Mouse (Mus musculus): ENCODE data around the gene Mrps7. TPM values are rescaled to one million over a fixed set of nuclear protein-coding genes. Genes with fewer than 3 reads are reported as not detected.

The Mrps7 gene
- polyA plus RNA-seq, 1 experiment from 2014 or later, result 101 TPM

DNA sequence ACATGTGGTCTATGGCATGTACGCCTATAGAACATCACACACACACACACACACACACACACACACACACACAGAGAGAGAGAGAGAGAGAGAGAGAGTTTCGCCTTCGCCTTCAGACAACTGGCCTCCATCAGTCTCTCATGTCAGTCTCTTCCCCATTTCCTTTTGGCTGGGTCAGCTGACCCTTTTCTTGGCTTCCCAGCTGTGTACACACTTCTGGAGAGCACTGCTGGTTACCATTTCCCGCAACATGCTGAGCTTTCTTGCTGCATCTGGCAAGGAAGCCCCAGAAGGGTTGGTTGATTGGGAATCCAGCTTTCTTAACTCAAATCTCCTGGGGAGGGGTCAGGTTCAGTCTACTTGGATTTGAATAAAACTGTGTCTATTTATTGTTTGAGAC lies 30.4 kb downstream of the Mrps7 start:
- H3K4me1 ChIP-seq (ENCODE audit: insufficient read depth, low read length), result no peaks in the 10 kb centered on the region
- no peaks in the 10 kb centered on the region for H3K36me3 ChIP-seq (ENCODE audit: insufficient read depth, low read length)
- H3K9ac ChIP-seq (replicated peaks; ENCODE audit: low read length), result no peak overlapping the region
- H3K27me3 ChIP-seq (ENCODE audit: insufficient read depth, low read length), result no peaks in the 10 kb centered on the region
- H3K27ac ChIP-seq (ENCODE audit: low read length), result no peak overlapping the region
- WGBS, result 58% methylated on average over 4 of the region's 4 CpGs
- ATAC-seq (ENCODE audit: low FRiP score, low TSS enrichment), result no peak
- H3K4me2 ChIP-seq (replicated peaks; ENCODE audit: low read depth, low read length), result no peak overlapping the region
- H3K4me3 ChIP-seq (ENCODE audit: low read length), result no peak overlapping the region
- H3K9me3 ChIP-seq (ENCODE audit: low read length), result no peaks in the 10 kb centered on the region

GRCm38 (mm10) chr11:115635041-115635440 lies 31.3 kb downstream of the Mrps7 start:
- 0 out of 2 replicates have a peak, but pooled peaks cover 3% of the 10 kb centered on the region for H3K4me1 ChIP-seq (ENCODE audit: insufficient read depth, low read length)
- no peak overlapping the region for H3K4me2 ChIP-seq (replicated peaks; ENCODE audit: low read depth, low read length)
- no peaks in the 10 kb centered on the region for H3K27me3 ChIP-seq (ENCODE audit: insufficient read depth, low read length)
- no peak overlapping the region for H3K4me3 ChIP-seq (ENCODE audit: low read length)
- H3K36me3 ChIP-seq (ENCODE audit: insufficient read depth, low read length), result no peaks in the 10 kb centered on the region
- ATAC-seq (ENCODE audit: low FRiP score, low TSS enrichment), result no peak
- 83% methylated on average over 8 of the region's 8 CpGs for WGBS
- H3K27ac ChIP-seq (ENCODE audit: low read length), result no peak overlapping the region
- H3K9me3 ChIP-seq (ENCODE audit: low read length), result no peaks in the 10 kb centered on the region
- H3K9ac ChIP-seq (replicated peaks; ENCODE audit: low read length), result no peak overlapping the region

DNA sequence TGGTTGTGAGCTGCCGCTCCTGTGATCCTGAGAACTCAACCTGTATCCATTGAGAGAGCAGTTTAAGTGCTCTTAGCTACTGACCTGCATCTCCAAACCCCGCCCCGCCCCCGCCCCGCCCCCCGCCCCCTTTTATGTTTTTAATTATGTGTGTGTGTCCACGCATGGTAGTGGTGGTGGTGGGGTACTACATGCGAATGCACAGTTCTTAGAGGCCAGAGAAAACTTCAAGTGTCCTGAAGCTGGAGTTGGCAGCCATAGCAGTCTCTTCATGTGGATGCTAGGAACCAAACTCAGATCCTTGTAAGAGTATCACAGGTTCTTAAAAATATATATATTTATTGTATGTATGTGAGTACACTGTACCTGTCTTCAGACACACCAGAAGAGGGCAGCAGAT lies 31.8 kb downstream of the Mrps7 start:
- Histone ChIP-seq H3K4me2 (replicated peaks; ENCODE audit: low read depth, low read length) (no peak overlapping the region), H3K9ac (replicated peaks; ENCODE audit: low read length) (no peak overlapping the region), H3K36me3 (ENCODE audit: insufficient read depth, low read length) (no peaks in the 10 kb centered on the region), H3K9me3 (ENCODE audit: low read length) (no peaks in the 10 kb centered on the region), H3K4me3 (ENCODE audit: low read length) (no peak overlapping the region), H3K4me1 (ENCODE audit: insufficient read depth, low read length) (0 out of 2 replicates have a peak, but pooled peaks cover 3% of the 10 kb centered on the region), H3K27me3 (ENCODE audit: insufficient read depth, low read length) (no peaks in the 10 kb centered on the region), H3K27ac (ENCODE audit: low read length) (no peak overlapping the region)
- 66% methylated on average over 8 of the region's 8 CpGs for WGBS
- no peak for ATAC-seq (ENCODE audit: low FRiP score, low TSS enrichment)

DNA sequence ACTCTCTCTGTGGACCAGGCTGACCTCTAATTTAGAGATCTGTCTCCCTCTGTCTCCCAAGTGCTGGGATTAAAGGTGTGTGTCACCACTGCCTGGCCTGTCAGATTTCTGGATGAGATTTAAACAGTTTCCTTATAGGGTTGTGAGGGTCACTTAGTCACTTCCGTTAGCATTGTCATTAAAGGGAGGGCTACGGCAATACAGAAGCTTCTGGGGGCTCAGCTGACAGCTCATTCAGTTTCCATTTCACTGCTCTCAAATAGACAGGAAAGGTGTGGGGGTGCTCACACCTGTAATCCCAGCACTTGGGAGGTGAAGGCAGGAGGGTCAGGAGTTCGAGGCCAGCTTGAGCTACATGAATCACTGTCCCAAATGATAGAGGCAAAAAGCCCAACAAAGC lies 33.2 kb downstream of the Mrps7 start:
- WGBS, result 51% methylated on average over 3 of the region's 3 CpGs
- Histone ChIP-seq H3K36me3 (ENCODE audit: insufficient read depth, low read length) (no peaks in the 10 kb centered on the region), H3K9ac (replicated peaks; ENCODE audit: low read length) (no peak overlapping the region), H3K4me1 (ENCODE audit: insufficient read depth, low read length) (0 out of 2 replicates have a peak, but pooled peaks cover 3% of the 10 kb centered on the region), H3K4me2 (replicated peaks; ENCODE audit: low read depth, low read length) (no peak overlapping the region), H3K4me3 (ENCODE audit: low read length) (no peak overlapping the region), H3K27me3 (ENCODE audit: insufficient read depth, low read length) (no peaks in the 10 kb centered on the region), H3K9me3 (ENCODE audit: low read length) (no peaks in the 10 kb centered on the region), H3K27ac (ENCODE audit: low read length) (no peak overlapping the region)
- no peak for ATAC-seq (ENCODE audit: low FRiP score, low TSS enrichment)

DNA sequence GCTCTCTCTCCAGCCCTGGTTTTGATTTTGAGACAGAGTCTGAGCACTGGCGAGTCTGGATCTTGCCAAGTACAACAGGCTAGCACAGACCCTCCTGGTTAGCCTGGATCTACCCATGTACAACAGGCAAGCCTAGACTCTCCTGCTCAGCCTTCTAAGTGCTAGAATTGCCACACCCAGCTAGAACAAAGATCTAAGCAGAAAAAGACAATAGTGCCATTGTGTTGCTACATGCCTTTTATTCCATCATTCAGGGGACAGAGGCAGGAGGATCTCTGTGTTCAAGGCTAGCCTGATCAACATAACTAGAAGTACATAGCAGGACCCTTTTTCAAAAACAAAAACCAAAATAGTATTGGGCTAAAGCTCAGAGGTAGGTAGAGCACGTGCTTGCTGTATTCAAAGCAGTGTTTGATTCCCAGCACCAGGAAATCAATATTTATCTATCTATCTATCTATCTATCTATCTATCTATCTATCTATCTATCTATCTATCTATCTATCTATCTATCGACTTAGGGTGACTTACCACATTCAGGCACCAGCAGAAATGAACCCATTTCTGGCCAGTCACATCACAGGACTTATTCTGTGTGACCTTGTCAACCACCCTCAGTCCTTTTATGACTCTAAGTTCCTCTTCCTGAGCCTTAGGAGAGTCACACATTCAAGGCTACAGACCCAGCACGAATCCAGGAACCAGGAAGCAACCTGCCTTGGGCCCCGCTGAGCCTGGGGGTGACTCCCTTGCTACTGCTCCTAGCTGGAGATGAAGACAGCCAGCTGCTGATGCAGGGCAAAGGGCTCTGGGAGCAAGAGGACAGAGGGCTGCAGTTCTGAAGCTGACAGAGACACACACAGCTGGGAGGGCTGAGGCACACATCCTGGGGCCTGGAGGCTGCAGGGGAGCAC lies 35.0 kb downstream of the Mrps7 start:
- Histone ChIP-seq H3K9ac (replicated peaks; ENCODE audit: low read length) (no peak overlapping the region), H3K27ac (ENCODE audit: low read length) (no peak overlapping the region), H3K4me1 (ENCODE audit: insufficient read depth, low read length) (0 out of 2 replicates have a peak, but pooled peaks cover 3% of the 10 kb centered on the region), H3K36me3 (ENCODE audit: insufficient read depth, low read length) (no peaks in the 10 kb centered on the region), H3K4me2 (replicated peaks; ENCODE audit: low read depth, low read length) (no peak overlapping the region), H3K9me3 (ENCODE audit: low read length) (no peaks in the 10 kb centered on the region), H3K4me3 (ENCODE audit: low read length) (no peak overlapping the region), H3K27me3 (ENCODE audit: insufficient read depth, low read length) (no peaks in the 10 kb centered on the region)
- peak; percentile 37; the same call in 1 of the 2 replicates for ATAC-seq (ENCODE audit: low FRiP score, low TSS enrichment)
- 59% methylated on average over 5 of the region's 5 CpGs for WGBS

DNA sequence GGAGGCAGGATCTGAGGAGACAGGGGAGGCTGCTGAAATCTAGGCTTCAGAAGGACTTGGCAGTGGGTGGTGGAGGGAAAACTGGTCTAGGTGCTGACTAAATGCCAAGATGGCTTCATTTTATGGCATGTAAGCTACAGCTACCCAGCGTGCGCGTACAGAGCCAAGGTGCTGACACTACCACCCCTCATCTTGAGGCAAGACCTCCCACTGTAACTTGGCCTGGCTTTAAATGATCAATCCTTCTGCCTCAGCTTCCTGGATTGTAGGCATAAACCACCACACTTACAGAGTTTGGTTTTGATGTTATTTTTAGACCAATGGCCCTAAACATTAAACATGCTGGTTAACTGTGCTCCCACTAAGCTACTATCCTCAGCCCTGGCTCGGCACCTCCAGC lies 35.8 kb downstream of the Mrps7 start:
- 0 out of 2 replicates have a peak, but pooled peaks cover 4% of the 10 kb centered on the region for H3K36me3 ChIP-seq (ENCODE audit: insufficient read depth, low read length)
- no peak overlapping the region for H3K4me3 ChIP-seq (ENCODE audit: low read length)
- no peaks in the 10 kb centered on the region for H3K9me3 ChIP-seq (ENCODE audit: low read length)
- WGBS, result 66% methylated on average over 4 of the region's 4 CpGs
- H3K27me3 ChIP-seq (ENCODE audit: insufficient read depth, low read length), result no peaks in the 10 kb centered on the region
- H3K9ac ChIP-seq (replicated peaks; ENCODE audit: low read length), result no peak overlapping the region
- peak; percentile 2; the same call in 1 of the 2 replicates for ATAC-seq (ENCODE audit: low FRiP score, low TSS enrichment)
- H3K4me1 ChIP-seq (ENCODE audit: insufficient read depth, low read length), result 0 out of 2 replicates have a peak, but pooled peaks cover 3% of the 10 kb centered on the region
- no peak overlapping the region for H3K4me2 ChIP-seq (replicated peaks; ENCODE audit: low read depth, low read length)
- H3K27ac ChIP-seq (ENCODE audit: low read length), result no peak overlapping the region

DNA sequence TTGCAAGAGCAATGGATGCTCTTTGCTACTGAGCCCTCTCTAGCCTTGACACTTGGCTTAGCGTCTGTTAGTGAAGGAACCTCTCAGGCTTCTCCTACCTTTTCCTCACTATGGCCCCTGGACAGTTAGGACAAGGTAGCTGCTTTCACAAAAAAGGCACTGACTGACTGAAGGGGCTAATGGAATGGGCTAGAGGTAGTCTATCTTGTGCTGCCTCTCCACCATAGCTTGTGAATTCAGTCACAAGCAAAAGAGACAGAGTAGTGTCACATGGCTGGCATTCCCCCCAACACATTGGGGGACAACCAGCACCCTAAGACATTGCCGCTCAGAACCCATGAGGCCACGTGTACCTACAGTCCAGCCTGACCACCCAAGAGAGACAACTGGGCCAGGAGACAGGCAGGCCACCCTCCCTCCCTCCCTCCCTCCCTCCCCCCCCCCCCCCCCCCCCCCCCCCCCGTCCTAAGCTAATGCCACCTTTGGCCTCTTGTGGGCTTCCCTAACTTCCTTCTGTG lies 36.6 kb downstream of the Mrps7 start:
- H3K4me1 ChIP-seq (ENCODE audit: insufficient read depth, low read length), result 0 out of 2 replicates have a peak, but pooled peaks cover 3% of the 10 kb centered on the region
- H3K9me3 ChIP-seq (ENCODE audit: low read length), result no peaks in the 10 kb centered on the region
- H3K4me3 ChIP-seq (ENCODE audit: low read length), result no peak overlapping the region
- H3K27ac ChIP-seq (ENCODE audit: low read length), result no peak overlapping the region
- H3K27me3 ChIP-seq (ENCODE audit: insufficient read depth, low read length), result no peaks in the 10 kb centered on the region
- no peak overlapping the region for H3K9ac ChIP-seq (replicated peaks; ENCODE audit: low read length)
- 0 out of 2 replicates have a peak, but pooled peaks cover 7% of the 10 kb centered on the region for H3K36me3 ChIP-seq (ENCODE audit: insufficient read depth, low read length)
- whole genome bisulfite sequencing, result 86% methylated on average over 3 of the region's 4 CpGs
- no peak overlapping the region for H3K4me2 ChIP-seq (replicated peaks; ENCODE audit: low read depth, low read length)
- ATAC-seq (ENCODE audit: low FRiP score, low TSS enrichment), result no peak

DNA sequence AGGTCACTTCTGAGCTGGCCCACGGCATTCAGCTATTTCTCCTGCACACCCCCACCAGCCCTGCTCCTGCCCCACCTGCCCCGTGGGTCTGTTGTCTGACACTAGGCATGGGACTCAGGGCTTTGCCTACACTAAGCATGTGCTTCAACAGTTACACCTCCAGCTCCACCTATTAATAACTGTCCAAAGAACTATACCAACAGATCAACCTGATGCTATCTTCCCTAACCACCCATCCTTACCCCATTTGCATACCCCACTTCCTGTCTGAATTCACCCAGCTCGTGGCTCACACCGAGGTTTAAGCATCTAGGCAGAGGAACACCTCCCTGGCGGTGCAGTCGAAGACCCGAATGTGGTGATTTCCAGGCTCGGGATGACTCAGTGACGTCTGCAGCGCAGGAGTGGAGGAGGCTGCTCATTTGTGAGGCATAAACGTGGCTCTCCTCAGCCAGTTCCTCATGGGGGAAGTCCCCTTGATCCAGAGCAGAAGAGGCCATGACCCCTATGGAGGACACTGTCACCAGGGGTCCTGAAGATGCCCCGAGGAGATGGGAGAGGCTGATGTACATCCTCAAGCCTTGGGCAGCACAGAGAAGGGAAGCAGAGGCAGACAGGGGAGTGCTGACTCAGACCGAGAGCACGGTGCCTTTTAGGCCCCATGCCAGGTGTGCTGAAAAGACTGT lies 37.4 kb downstream of the Mrps7 start:
- Histone ChIP-seq H3K4me3 (ENCODE audit: low read length) (no peak overlapping the region), H3K27me3 (ENCODE audit: insufficient read depth, low read length) (no peaks in the 10 kb centered on the region), H3K9me3 (ENCODE audit: low read length) (no peaks in the 10 kb centered on the region), H3K36me3 (ENCODE audit: insufficient read depth, low read length) (0 out of 2 replicates have a peak, but pooled peaks cover 7% of the 10 kb centered on the region), H3K4me1 (ENCODE audit: insufficient read depth, low read length) (0 out of 2 replicates have a peak, but pooled peaks cover 3% of the 10 kb centered on the region), H3K9ac (replicated peaks; ENCODE audit: low read length) (no peak overlapping the region), H3K27ac (ENCODE audit: low read length) (no peak overlapping the region), H3K4me2 (replicated peaks; ENCODE audit: low read depth, low read length) (no peak overlapping the region)
- ATAC-seq (ENCODE audit: low FRiP score, low TSS enrichment), result no peak; the same call in 1 of the 2 replicates
- WGBS, result 47% methylated on average over 14 of the region's 14 CpGs

DNA sequence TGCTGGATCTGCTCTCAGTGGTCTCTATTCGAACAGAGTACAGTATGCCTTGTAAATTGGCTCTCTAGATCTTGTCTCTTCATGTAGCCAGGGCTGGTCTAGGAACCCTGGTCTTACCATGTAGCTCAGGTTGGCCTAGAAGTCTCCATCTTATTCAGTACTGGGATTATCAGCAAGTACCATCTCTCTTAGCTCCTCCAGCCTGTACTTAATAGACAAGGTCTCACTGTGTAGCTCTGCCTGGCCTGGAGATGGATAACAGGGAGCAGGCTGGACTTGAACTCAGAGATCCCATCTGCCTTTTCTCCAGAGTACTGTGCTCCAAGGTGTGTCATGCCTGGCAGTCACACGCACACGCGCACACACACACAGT lies 37.9 kb downstream of the Mrps7 start:
- no peak overlapping the region for H3K9ac ChIP-seq (replicated peaks; ENCODE audit: low read length)
- peaks cover 9% of the 10 kb centered on the region; the same call in 1 of the 2 replicates for H3K36me3 ChIP-seq (ENCODE audit: insufficient read depth, low read length)
- no peak for ATAC-seq (ENCODE audit: low FRiP score, low TSS enrichment)
- 85% methylated on average over 4 of the region's 4 CpGs for WGBS
- H3K4me1 ChIP-seq (ENCODE audit: insufficient read depth, low read length), result 0 out of 2 replicates have a peak, but pooled peaks cover 3% of the 10 kb centered on the region
- H3K27ac ChIP-seq (ENCODE audit: low read length), result no peak overlapping the region
- H3K4me2 ChIP-seq (replicated peaks; ENCODE audit: low read depth, low read length), result no peak overlapping the region
- H3K4me3 ChIP-seq (ENCODE audit: low read length), result no peak overlapping the region
- H3K9me3 ChIP-seq (ENCODE audit: low read length), result no peaks in the 10 kb centered on the region
- no peaks in the 10 kb centered on the region for H3K27me3 ChIP-seq (ENCODE audit: insufficient read depth, low read length)
